Mouse (Mus musculus) heart, postnatal 0 days (tissue): ENCODE results near the gene Mob3b.

Experiments
- CTCF ChIP-seq: IDR thresholded peaks from 2 replicates; pipeline ENCODE4 v1.5.1; 2016; ENCODE audit warnings: antibody characterized with exemption, control low read depth, low read depth
- EP300 ChIP-seq: IDR thresholded peaks from 2 replicates; pipeline ENCODE4 v1.6.1; 2016; ENCODE audit warnings: antibody characterized with exemption, low read depth

DNA sequence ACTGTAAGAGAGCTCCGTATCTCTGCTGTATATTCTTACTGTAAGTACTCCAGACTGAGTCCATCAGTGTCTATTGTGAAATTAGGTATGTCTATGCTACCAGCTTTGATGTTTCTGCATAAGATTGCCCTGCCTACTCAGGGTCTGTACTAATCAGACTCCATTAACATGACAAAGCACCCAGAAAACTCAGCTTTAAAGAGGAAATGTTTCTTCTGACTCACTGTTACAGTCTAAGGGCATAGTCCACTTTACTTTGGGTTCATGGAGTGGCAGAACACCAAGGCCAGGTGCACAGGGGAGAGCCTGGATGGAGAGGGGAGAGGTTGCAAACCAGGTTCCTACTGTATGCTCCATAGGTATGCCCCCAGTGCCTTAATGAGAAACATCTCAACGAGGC lies 46.4 kb upstream of the Mob3b start:
- TF ChIP-seq EP300: no peak
- TF ChIP-seq CTCF: no peak
